Mouse (Mus musculus) lung, postnatal 0 days (tissue): ENCODE measurements at regions not wholly inside any gene's neighbourhood (a gene's known extent, or its start where the extent isn't known, plus 50 kb on each side); places are given as distances from the start of the nearest gene placed in this dataset.

Experiments
- ATAC-seq: fragments of 200-750 bp; cut with Nextera tagmentation; 2 replicates; pipeline ENCODE4 v1.8.0; 2017; ENCODE audit warnings: moderate library complexity
- DNase-seq: peaks from one replicate; pipeline ENCODE4 v3.0.0-alpha.2; 2016; ENCODE audit warnings: low spot score
- H3K27ac ChIP-seq: fragments of 300-500 bp; sonication (generic); 2 replicates; pipeline ENCODE4 v1.5.1; 2014; ENCODE audit warnings: antibody characterized with exemption, mild to moderate bottlenecking, low read length, mixed read lengths
- H3K27me3 ChIP-seq: fragments of 300-500 bp; sonication (generic); replicated peaks from 2 replicates; pipeline ENCODE4 v1.6.1; 2014; ENCODE audit warnings: low read length, mixed read lengths; ENCODE audit not compliant: insufficient read depth
- H3K36me3 ChIP-seq: fragments of 300-500 bp; sonication (generic); 2 replicates; pipeline ENCODE4 v1.6.1; 2014; ENCODE audit warnings: low read length, mixed read lengths; ENCODE audit not compliant: insufficient read depth
- H3K4me1 ChIP-seq: fragments of 300-500 bp; sonication (generic); 2 replicates; pipeline ENCODE4 v1.6.1; 2014; ENCODE audit warnings: antibody characterized with exemption, low read depth, low read length, mixed read lengths; ENCODE audit not compliant: insufficient read depth
- H3K4me2 ChIP-seq: fragments of 300-500 bp; sonication (generic); replicated peaks from 2 replicates; pipeline ENCODE4 v1.6.1; 2014; ENCODE audit warnings: low read depth, mild to moderate bottlenecking, low read length, moderate library complexity, mixed read lengths
- H3K4me3 ChIP-seq: fragments of 300-500 bp; sonication (generic); 2 replicates; pipeline ENCODE4 v1.5.1; 2014; ENCODE audit warnings: low read depth, low read length
- H3K9ac ChIP-seq: fragments of 300-500 bp; sonication (generic); replicated peaks from 2 replicates; pipeline ENCODE4 v1.6.1; 2014; ENCODE audit warnings: low read depth, mild to moderate bottlenecking
- H3K9me3 ChIP-seq: fragments of 300-500 bp; sonication (generic); 2 replicates; pipeline ENCODE4 v1.6.1; 2016; ENCODE audit warnings: low read length, mixed read lengths
- CTCF ChIP-seq: IDR thresholded peaks from 2 replicates; pipeline ENCODE4 v1.5.1; 2016; ENCODE audit warnings: antibody characterized with exemption, mild to moderate bottlenecking
- EP300 ChIP-seq: IDR thresholded peaks from 2 replicates; pipeline ENCODE4 v1.6.1; 2016; ENCODE audit warnings: antibody characterized with exemption, mild to moderate bottlenecking, control low read depth
- WGBS: fragments of 180-500 bp; shearing (Covaris S2); extraction: QIAGEN DNeasy Blood & Tissue Kit; methylation state at CpG from one replicate; pipeline ENCODE4 v1.1.7; 2014; 5-methylcytosine and 5-hydroxymethylcytosine counted together

DNA sequence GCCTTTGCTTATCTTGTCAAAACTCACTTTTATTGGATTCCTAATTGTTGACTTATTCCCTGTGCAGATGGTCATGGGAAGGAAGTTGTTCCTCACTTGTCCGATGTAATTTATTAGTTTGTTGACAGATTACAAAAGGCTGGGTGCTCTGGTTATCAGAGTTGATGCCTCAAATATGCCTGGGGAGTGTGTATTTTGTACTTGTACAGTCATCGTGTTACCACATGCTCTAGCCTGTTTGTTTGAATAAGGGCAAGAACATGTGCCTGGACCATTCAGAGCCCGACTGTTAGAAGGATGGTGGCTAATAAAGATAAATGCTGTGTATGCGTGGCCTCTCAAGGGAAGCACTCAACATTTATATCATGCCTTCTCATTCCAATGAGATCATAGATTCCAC is 288.0 kb downstream of the Trim52 start:
- H3K4me3 ChIP-seq = no peak overlapping the region
- no peak overlapping the region for H3K9ac ChIP-seq
- no peak overlapping the region for H3K27ac ChIP-seq
- whole genome bisulfite sequencing = 27% methylated on average over 4 of the region's 4 CpGs
- H3K4me1 ChIP-seq = no peaks in the 10 kb centered on the region
- no peaks in the 10 kb centered on the region for H3K9me3 ChIP-seq
- no peaks in the 10 kb centered on the region for H3K36me3 ChIP-seq
- ATAC-seq (peak; percentile 38; the same call in 1 of the 2 replicates), DNase-seq (peak; percentile 5)
- no peaks in the 10 kb centered on the region for H3K27me3 ChIP-seq
- H3K4me2 ChIP-seq = no peak overlapping the region
- no peak for TF ChIP-seq EP300
- TF ChIP-seq CTCF = no peak

DNA sequence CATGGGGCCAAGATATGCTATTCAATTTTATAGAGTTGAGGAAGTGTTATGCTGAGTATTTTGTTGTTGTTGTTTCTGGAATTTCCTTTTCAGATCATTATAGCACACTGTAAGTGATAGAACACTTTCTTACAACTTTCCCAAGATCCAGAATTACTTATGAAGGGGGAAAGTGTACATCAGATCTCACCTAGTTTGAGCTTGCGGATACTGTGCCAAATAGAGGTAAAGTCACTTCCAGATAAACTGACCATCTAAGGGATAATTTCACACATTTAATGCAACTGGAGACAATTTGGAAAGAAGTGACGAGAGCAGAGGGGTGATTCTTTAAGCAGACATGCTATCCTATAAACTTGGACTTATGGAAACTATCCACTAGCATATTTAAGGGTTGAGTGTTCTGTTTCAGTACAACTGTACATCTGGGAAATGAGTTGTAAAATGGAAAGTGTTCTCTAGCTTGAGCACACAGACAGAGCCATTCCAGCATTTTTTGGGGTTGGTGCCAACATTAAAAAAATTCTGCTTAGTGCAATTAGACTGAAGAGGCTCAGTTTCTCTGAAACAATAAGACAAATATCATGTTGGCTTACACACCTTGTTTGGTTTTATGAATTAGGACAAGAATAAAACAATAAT is 307.0 kb downstream of the Trim52 start:
- DNase-seq (no peak), ATAC-seq (no peak)
- no peaks in the 10 kb centered on the region for H3K9me3 ChIP-seq
- H3K4me3 ChIP-seq = no peak overlapping the region
- H3K27me3 ChIP-seq = no peaks in the 10 kb centered on the region
- no peak for TF ChIP-seq CTCF
- no peak for TF ChIP-seq EP300
- no peak overlapping the region for H3K4me2 ChIP-seq
- no peaks in the 10 kb centered on the region for H3K36me3 ChIP-seq
- H3K27ac ChIP-seq = no peak overlapping the region
- no peaks in the 10 kb centered on the region for H3K4me1 ChIP-seq
- no peak overlapping the region for H3K9ac ChIP-seq
- WGBS = 81% methylated on average over 2 of the region's 2 CpGs

DNA sequence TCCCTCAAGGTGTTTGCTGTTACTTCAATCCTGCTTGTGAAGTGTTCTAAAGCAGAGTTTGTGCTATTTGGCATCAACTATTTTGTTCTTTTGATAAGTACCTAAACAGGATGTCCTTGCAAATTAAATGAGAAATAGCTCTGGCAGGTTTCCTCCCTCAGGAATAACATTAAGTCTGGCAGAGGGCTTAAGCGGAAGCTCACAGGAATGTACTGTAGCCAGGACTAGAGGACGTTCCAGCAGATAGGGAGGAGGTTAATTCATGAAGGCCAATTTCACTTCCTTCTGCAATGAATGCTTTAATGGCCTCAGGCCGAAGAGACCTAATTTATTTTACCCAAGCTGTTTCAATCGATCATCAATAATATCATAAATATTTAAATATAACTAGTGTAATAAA is 318.7 kb downstream of the Trim52 start:
- TF ChIP-seq EP300 (peak; percentile 64), CTCF (no peak)
- no peak for ATAC-seq
- H3K9me3 ChIP-seq = no peaks in the 10 kb centered on the region
- H3K9ac ChIP-seq = no peak overlapping the region
- 46% methylated on average over 4 of the region's 4 CpGs for WGBS
- no peaks in the 10 kb centered on the region for H3K4me1 ChIP-seq
- DNase-seq = peak; percentile 10
- no peak overlapping the region for H3K27ac ChIP-seq
- H3K27me3 ChIP-seq = no peaks in the 10 kb centered on the region
- H3K4me3 ChIP-seq = no peak overlapping the region
- no peak overlapping the region for H3K4me2 ChIP-seq
- H3K36me3 ChIP-seq = no peaks in the 10 kb centered on the region

DNA sequence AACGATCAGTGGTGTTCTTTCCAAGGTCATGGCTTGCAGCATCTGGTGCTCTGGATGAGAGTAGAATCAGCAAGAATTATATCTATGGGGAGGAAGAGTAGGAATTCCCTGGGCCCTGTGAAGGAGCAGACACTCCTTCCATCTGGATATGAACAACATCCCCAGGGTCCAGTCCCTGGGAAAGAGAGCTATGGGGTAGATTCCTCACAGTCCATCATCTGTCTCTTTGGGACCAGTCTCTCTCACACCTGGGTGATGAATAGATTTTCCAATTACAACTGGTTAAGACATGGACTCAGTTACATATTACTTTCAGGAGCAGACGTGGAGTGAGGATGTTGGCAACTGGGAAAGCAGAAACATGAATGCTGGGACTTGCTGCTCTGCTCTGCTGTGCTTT is 322.6 kb downstream of the Trim52 start:
- H3K9me3 ChIP-seq = no peaks in the 10 kb centered on the region
- H3K9ac ChIP-seq = no peak overlapping the region
- no peak for DNase-seq
- H3K27ac ChIP-seq = no peak overlapping the region
- ATAC-seq = no peak
- TF ChIP-seq CTCF = no peak
- no peak for TF ChIP-seq EP300
- 61% methylated on average over 2 of the region's 2 CpGs for WGBS
- no peak overlapping the region for H3K4me3 ChIP-seq
- no peak overlapping the region for H3K4me2 ChIP-seq
- H3K4me1 ChIP-seq = no peaks in the 10 kb centered on the region
- H3K27me3 ChIP-seq = no peaks in the 10 kb centered on the region
- H3K36me3 ChIP-seq = no peaks in the 10 kb centered on the region

DNA sequence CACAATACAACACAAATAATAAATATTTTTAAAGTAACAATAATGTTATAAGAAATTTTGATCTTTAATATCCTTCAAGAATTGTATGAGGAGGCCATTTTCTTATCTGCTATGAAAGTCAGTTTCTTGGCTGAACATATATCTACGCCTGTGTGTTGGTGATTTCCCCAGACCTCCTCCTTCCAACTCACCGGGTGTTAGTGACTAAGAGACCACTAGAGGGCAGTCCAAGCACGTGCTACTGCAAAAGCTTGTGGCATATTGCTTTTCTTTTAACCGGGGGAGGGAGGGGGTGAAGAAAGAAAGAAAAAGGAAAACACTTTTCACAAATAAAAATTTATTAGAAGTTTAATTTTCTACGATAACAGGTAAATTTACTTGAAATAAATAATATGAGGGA is 333.3 kb downstream of the Trim52 start:
- H3K27me3 ChIP-seq = no peaks in the 10 kb centered on the region
- H3K4me2 ChIP-seq = no peak overlapping the region
- WGBS = 9% methylated on average over 5 of the region's 5 CpGs
- DNase-seq (peak; percentile 83), ATAC-seq (peak; percentile 70)
- no peak overlapping the region for H3K4me3 ChIP-seq
- no peak overlapping the region for H3K27ac ChIP-seq
- H3K36me3 ChIP-seq = no peaks in the 10 kb centered on the region
- H3K9ac ChIP-seq = no peak overlapping the region
- no peaks in the 10 kb centered on the region for H3K9me3 ChIP-seq
- no peak for TF ChIP-seq EP300
- TF ChIP-seq CTCF = peak; percentile 87
- no peaks in the 10 kb centered on the region for H3K4me1 ChIP-seq

DNA sequence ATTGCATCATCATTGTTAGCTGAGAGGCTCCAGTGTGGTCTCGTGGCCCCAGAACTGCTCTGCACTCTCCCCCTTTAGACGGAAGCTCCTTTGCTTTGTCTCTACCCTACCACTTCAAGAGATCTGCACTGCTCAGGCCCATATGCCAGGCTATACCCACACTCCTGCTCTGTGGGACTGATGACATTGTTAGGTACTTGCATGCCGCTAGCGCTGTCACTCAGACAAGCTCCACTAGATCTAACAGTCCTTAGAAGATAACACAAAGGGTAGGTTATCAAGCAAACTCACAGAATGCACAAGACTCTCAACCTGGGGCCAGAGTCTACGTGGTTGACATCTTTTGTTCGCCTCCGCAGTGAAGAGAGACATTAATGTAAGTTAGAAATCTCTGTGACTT is 383.1 kb downstream of the Trim52 start:
- H3K27ac ChIP-seq = no peak overlapping the region
- ATAC-seq = no peak
- H3K9ac ChIP-seq = no peak overlapping the region
- H3K4me3 ChIP-seq = no peak overlapping the region
- no peaks in the 10 kb centered on the region for H3K36me3 ChIP-seq
- no peak for DNase-seq
- no peak overlapping the region for H3K4me2 ChIP-seq
- H3K4me1 ChIP-seq = no peaks in the 10 kb centered on the region
- whole genome bisulfite sequencing = 87% methylated on average over 7 of the region's 7 CpGs
- H3K9me3 ChIP-seq = no peaks in the 10 kb centered on the region
- no peak for TF ChIP-seq CTCF
- no peak for TF ChIP-seq EP300
- no peaks in the 10 kb centered on the region for H3K27me3 ChIP-seq

DNA sequence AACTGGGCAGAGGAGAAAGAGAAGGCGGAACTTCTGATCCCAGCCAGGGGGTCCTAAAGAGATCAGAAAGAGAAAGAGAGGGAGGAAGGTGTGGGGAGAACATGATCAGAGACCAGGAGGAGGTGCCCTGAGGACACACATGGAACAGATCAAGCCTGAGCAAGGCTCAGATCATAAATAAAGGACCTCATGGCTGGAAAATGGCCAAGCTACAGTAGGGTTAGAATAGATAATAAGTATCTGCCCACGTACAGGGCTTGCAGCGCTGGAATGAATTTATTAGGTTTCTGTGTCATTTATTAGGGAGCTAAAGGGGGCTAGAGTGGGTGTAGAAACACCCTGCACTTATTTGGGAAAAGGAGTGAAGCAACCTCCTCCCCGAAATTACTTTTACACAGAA is 385.4 kb downstream of the Trim52 start:
- Histone ChIP-seq H3K27me3 (no peaks in the 10 kb centered on the region), H3K9ac (no peak overlapping the region), H3K9me3 (no peaks in the 10 kb centered on the region), H3K4me1 (no peaks in the 10 kb centered on the region), H3K27ac (no peak overlapping the region), H3K4me2 (no peak overlapping the region), H3K36me3 (no peaks in the 10 kb centered on the region), H3K4me3 (no peak overlapping the region)
- TF ChIP-seq CTCF = no peak
- no peak for TF ChIP-seq EP300
- WGBS = 70% methylated on average over 4 of the region's 4 CpGs
- ATAC-seq (no peak), DNase-seq (no peak)
